Mouse (Mus musculus) testis, adult 2 months (tissue): ENCODE data around the gene Tnpo3. TPM values are rescaled to one million over a fixed set of nuclear protein-coding genes. Genes with fewer than 3 reads are reported as not detected.

ENCODE experiments used
- H3K27ac ChIP-seq: fragments of 200-500 bp; 2 replicates; pipeline ENCODE4 v1.5.1; 2012; ENCODE audit warnings: low read depth, low read length; ENCODE audit not compliant: control insufficient read depth, insufficient read depth
- H3K27me3 ChIP-seq: fragments of 200-500 bp; 2 replicates; pipeline ENCODE4 v1.6.1; 2012; ENCODE audit warnings: mild to moderate bottlenecking, low read length, moderate library complexity; ENCODE audit not compliant: control insufficient read depth, insufficient read depth
- H3K36me3 ChIP-seq: fragments of 200-500 bp; 2 replicates; pipeline ENCODE4 v1.6.1; 2012; ENCODE audit warnings: mild to moderate bottlenecking, low read length; ENCODE audit not compliant: control insufficient read depth, insufficient read depth
- H3K4me1 ChIP-seq: fragments of 200-500 bp; 2 replicates; pipeline ENCODE4 v1.6.1; 2012; ENCODE audit warnings: low read length; ENCODE audit not compliant: control insufficient read depth, insufficient read depth
- H3K4me3 ChIP-seq: fragments of 200-500 bp; 2 replicates; pipeline ENCODE4 v1.5.1; 2012; ENCODE audit warnings: low read depth, mild to moderate bottlenecking, low read length, moderate library complexity, mixed read lengths; ENCODE audit not compliant: control insufficient read depth
- CTCF ChIP-seq: fragments of 200-500 bp; IDR thresholded peaks from 2 replicates; pipeline ENCODE4 v1.5.1; 2012; ENCODE audit warnings: low read depth, mild to moderate bottlenecking, inconsistent platforms, low read length, moderate library complexity; ENCODE audit not compliant: control insufficient read depth, insufficient read depth, insufficient replicate concordance
- POLR2A ChIP-seq: fragments of 200-500 bp; IDR thresholded peaks from 2 replicates; pipeline ENCODE4 v1.6.1; 2012; ENCODE audit warnings: low read depth, mild to moderate bottlenecking, inconsistent platforms, low read length, moderate library complexity; ENCODE audit not compliant: control insufficient read depth
- polyA plus RNA-seq: library from polyadenylated mRNA; depleted of rRNA; stranded (reverse); fragments of >200 nt; gene quantifications from 2 replicates; pipeline ENCODE4 v1.2.3, GENCODE M21; 2012

The Tnpo3 gene
- polyA plus RNA-seq, 1 experiment, result 28.9 TPM

DNA sequence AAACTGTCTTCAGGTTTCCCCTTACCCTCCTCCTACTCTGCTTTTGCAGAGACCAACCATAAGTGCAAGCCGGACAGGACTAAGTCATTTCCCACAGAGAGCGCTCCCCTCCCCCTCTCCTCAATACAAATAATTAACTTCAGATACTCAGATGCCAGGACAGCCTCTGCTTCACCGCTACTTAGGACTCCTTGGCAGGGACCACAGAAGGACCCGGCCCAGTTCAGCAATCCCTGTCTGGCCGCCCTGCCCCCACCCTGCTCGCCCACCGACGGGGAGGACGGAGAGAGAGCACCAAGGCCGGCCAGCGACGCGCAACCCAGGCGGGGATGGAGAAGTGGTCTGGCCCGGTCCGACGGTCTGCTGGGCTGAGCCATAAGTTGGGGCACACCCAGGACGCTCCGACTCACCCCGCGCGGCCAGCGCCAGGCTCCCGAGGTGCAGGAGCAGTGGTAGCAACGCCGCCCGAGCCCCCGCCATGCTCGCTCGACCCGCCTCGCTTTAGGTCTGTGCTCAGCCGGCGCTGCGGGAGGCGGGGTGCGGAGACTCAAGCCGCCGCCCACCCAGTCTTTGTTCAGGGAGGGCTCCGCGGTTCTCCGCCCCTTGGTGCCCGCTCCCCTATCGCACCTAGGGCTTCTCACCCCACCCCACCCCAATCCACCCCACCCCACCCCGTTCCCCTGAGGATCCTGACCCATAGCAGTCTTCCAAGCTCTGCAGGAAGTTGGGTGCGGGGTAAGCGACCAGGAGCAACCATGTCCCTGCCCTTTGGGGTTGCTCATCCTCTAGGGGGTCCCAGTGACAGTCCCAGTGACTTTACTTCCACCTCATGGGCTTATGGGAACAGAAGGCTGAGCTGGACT lies 102.0 kb downstream of the Tnpo3 start, which contains the start of gene Kcp:
Gene Kcp (minus strand): TSS at position 506 of the 863 bp plus-strand sequence.
- no peaks in the 10 kb centered on the region for H3K36me3 ChIP-seq
- TF ChIP-seq POLR2A, result no peak
- TF ChIP-seq CTCF, result no peak
- no peaks in the 10 kb centered on the region; the same call in 1 of the 2 replicates for H3K27me3 ChIP-seq
- H3K27ac ChIP-seq, result no peak within 1 kb of the TSS
- H3K4me3 ChIP-seq, result peak within 1 kb of the TSS; percentile 74
- peaks cover 8% of the 10 kb centered on the region for H3K4me1 ChIP-seq

DNA sequence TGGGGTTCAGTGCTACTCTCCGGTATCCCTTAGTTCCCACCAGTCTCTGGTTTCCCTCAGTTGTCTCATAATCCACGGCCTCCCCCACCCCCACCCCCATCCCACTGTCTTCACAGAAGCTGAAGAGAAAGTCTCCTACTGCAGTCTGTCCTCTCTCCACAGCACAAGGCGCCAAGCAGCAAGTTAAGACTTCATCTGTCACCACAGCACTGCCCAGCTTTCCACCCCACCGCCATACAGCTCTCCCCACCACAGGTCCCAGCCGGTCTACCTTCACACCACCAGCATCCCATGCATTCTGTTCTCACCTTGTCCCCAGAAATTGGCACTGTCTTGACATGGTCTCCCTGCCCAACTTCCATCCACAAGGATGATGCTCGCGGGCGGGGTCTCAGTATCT lies 102.9 kb downstream of the Tnpo3 start:
- Histone ChIP-seq H3K4me1 (peaks cover 8% of the 10 kb centered on the region), H3K27me3 (no peaks in the 10 kb centered on the region; the same call in 1 of the 2 replicates), H3K36me3 (no peaks in the 10 kb centered on the region), H3K27ac (no peak overlapping the region), H3K4me3 (no peak overlapping the region)
- TF ChIP-seq POLR2A, result no peak
- no peak for TF ChIP-seq CTCF

DNA sequence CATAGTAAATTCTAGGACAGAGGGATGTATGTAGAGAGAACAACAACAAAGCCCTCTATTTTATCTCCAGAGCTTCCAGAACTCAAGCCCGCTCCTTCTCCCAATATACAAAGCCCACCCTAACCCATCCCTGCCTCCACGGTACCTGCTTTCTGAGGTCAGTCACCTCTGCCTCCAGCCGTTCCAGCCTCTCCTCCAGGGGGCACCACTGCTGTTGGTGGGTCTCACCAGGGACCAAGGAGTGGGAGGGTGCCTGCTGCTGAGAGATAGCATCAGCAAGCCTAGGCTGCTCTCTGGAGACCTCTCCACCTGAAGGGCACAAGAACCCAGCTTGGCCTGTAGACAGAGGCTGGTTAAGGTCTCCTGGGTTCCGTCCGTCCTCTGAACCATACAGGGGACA lies 104.2 kb downstream of the Tnpo3 start:
- Histone ChIP-seq H3K27ac (no peak overlapping the region), H3K27me3 (no peaks in the 10 kb centered on the region; the same call in 1 of the 2 replicates)
- TF ChIP-seq POLR2A (no peak), CTCF (no peak)

DNA sequence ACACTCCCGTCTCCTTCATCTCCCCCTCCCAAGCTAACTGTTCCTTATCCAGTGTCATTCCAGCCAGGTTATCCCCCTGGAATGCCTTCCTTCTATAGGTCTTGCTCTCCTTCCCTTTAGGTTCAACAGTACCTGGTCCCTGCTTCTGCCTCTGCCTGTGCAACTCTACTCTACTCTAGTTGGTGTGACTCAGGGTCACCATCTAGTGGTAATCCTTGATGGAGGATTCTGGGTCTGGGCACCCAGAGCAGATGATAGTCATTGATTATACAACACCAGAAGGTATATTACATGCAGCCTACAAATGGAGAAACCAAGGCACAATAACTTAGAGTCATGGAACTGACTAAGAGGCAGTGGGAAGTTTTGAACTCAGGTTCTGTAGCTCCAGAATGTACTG lies 108.1 kb downstream of the Tnpo3 start:
- no peak overlapping the region for H3K27ac ChIP-seq
- H3K4me1 ChIP-seq, result no peaks in the 10 kb centered on the region
- TF ChIP-seq CTCF, result no peak
- H3K4me3 ChIP-seq, result no peak overlapping the region
- no peaks in the 10 kb centered on the region for H3K36me3 ChIP-seq
- H3K27me3 ChIP-seq, result no peaks in the 10 kb centered on the region

More for the DNA sequence above, 104.2 kb downstream of the Tnpo3 start:
- Histone ChIP-seq H3K4me3 (no peak overlapping the region), H3K4me1 (peaks cover 8% of the 10 kb centered on the region), H3K36me3 (no peaks in the 10 kb centered on the region)

DNA sequence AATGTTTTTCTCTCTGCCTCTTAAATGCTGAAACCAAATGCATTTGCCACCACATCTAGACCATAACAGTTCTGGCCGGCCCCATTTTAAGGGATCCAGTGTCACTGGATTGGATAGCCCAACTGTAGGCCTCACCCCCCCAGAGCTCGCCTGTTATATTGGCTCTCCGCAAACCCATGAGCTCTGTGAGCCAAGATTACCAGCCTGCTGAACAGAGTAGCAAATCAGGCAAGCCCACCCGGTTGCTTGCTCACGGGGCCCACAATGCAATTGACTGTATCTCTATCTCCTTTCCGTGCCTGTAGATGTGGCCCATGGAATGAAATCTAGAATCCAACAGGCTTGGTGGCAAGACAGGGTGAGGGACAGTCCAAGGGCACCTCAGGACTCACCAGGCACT lies 108.9 kb downstream of the Tnpo3 start:
- TF ChIP-seq CTCF, result no peak
- TF ChIP-seq POLR2A, result no peak
- no peak overlapping the region for H3K27ac ChIP-seq
- no peaks in the 10 kb centered on the region for H3K27me3 ChIP-seq
- no peak overlapping the region for H3K4me3 ChIP-seq
- no peaks in the 10 kb centered on the region for H3K36me3 ChIP-seq
- H3K4me1 ChIP-seq, result peaks cover 3% of the 10 kb centered on the region; the same call in 1 of the 2 replicates

DNA sequence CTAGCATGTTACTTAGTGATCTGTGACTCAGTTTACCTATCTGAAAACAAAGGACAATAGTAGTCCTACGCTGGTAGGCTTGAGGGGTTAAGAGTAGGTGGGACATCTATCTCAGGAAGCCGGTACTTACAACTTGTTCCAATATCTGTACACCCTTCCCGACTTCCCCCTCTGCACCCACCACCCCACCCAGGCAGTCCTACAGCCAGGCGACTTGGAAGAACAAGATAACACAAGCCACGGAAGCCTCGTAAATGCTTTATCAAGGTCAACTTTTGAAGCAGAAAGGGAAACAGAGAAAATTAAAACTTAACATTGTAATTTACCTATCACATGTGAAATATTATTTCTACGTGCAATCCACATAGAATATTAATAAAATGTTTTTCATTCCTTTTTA lies 109.5 kb downstream of the Tnpo3 start:
- Histone ChIP-seq H3K27me3 (no peaks in the 10 kb centered on the region), H3K4me1 (peaks cover 3% of the 10 kb centered on the region; the same call in 1 of the 2 replicates), H3K4me3 (no peak overlapping the region), H3K27ac (no peak overlapping the region), H3K36me3 (no peaks in the 10 kb centered on the region)
- TF ChIP-seq CTCF, result no peak
- no peak for TF ChIP-seq POLR2A

GRCm38 (mm10) chr6:29497791-29498190 lies 111.9 kb downstream of the Tnpo3 start:
- H3K4me1 ChIP-seq, result peaks cover 3% of the 10 kb centered on the region; the same call in 1 of the 2 replicates
- TF ChIP-seq POLR2A, result no peak
- no peak for TF ChIP-seq CTCF
- H3K27me3 ChIP-seq, result no peaks in the 10 kb centered on the region
- H3K27ac ChIP-seq, result no peak overlapping the region
- H3K36me3 ChIP-seq, result no peaks in the 10 kb centered on the region
- H3K4me3 ChIP-seq, result no peak overlapping the region
